Mouse (Mus musculus) ES-E14 (cell line): ENCODE measurements around the gene Uqcc1.

ENCODE experiments used
- MAFK ChIP-seq: IDR thresholded peaks from 2 replicates; pipeline ENCODE4 v1.6.1; 2014; ENCODE audit warnings: mild to moderate bottlenecking, low read depth, low read length, inconsistent platforms; ENCODE audit not compliant: insufficient read depth
- ZNF384 ChIP-seq: IDR thresholded peaks from 2 replicates; pipeline ENCODE4 v1.6.1; 2012; ENCODE audit warnings: low read depth, low read length, inconsistent platforms

- no peak for TF ChIP-seq ZNF384
- TF ChIP-seq MAFK: no peak
These were observed 31.8 kb upstream of the Uqcc1 start for GRCm38 (mm10) chr2:155961862-155962261.
